Mouse (Mus musculus) cerebellum, postnatal 4 days (tissue): ENCODE results near the gene Olfr441.
"Not testable (repeated sequence)": the region's sequence is repeated elsewhere in the genome, so short reads cannot be mapped to it uniquely, and the experiment has no call there.

Source experiments
- DNase-seq, 2 experiments: peaks; one replicate each; pipeline ENCODE4 v3.0.0; 2022; ENCODE audit warnings: low spot score in 2 of 2, mixed read lengths in 1 of 2

Olfr441 gene

DNA sequence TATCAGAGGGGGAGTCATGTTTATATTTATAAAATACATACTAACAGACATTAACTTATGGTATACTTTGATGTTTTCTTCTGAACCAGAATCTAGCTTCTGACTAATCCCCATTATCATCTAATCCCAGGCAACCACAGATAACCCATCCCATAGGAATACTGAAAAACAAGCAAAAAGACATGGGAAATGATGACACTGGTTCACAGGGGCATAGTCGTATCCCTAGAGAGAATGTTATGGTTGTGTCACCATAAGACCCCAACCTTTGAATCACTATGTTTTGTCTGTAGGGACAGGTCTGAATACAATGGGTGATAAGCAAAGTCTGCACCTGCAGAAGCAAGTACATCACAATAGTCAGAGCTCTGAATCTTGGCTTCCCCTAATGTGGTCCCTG lies at the start of gene Olfr441:
Gene Olfr441 (plus strand): TSS at position 301 of the 400 bp plus-strand sequence.
- DNase-seq, result not testable (repeated sequence)

GRCm38 (mm10) chr6:43078750-43079149 lies 27.4 kb upstream of the Olfr441 start:
- no peak for DNase-seq

GRCm38 (mm10) chr6:43081405-43081804 lies 24.8 kb upstream of the Olfr441 start:
- not testable (repeated sequence) for DNase-seq

DNA sequence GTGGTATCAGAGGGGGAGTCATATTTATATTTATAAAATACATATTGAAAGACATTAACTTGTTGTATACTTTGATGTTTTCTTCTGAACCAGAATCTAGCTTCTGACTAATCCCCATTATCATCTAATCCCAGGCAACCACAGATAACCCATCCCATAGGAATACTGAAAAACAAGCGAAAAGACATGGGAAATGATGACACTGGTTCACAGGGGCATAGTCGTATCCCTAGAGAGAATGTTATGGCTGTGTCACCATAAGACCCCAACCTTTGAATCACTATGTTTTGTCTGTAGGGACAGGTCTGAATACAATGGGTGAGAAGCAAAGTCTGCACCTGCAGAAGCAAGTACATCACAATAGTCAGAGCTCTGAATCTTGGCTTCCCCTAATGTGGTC lies 40.1 kb downstream of the Olfr441 start, which contains the start of gene Olfr237-ps1:
Gene Olfr237-ps1 (plus strand): TSS at position 301 of the 400 bp plus-strand sequence.
- not testable (repeated sequence) for DNase-seq

GRCm38 (mm10) chr6:43159502-43159901 lies 53.3 kb downstream of the Olfr441 start:
- no peak for DNase-seq

- no peak for DNase-seq
These were observed 56.8 kb downstream of the Olfr441 start, which contains the start of gene Olfr437 for GRCm38 (mm10) chr6:43162982-43163381. TSS of gene Olfr437 (plus strand) at chr6:43163282.

DNA sequence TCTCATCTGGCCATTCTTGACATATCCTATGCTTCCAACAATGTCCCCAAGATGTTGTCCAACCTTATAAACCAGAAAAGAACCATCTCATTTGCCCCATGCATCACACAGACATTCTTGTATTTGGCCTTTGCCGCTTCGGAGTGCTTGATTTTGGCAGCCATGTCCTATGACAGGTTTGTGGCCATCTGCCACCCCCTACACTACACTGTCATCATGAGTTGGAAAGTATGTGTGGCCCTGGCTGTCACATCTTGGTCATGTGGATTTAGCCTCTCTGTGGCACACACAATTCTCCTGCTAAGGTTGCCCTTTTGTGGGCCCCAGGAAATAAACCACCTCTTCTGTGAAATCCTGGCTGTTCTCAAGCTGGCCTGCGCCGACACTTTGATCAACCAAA lies 61.1 kb downstream of the Olfr441 start:
- no peak for DNase-seq
